Mouse (Mus musculus) splenic B cell, adult 2 months (primary cell): ENCODE measurements around the gene Gpr84.

Source experiments
- DNase-seq: peaks from one replicate; pipeline ENCODE4 v3.0.0-alpha.2; 2011; ENCODE audit warnings: low read depth, low spot score
- H3K27me3 ChIP-seq: 2 replicates; pipeline ENCODE4 v1.6.1; 2012; ENCODE audit warnings: mild to moderate bottlenecking, low read length, moderate library complexity, mixed read lengths; ENCODE audit not compliant: control insufficient read depth, poor library complexity, insufficient read depth, severe bottlenecking
- H3K36me3 ChIP-seq: 2 replicates; pipeline ENCODE4 v1.6.1; 2012; ENCODE audit warnings: mild to moderate bottlenecking, low read length, moderate library complexity, mixed read lengths; ENCODE audit not compliant: control insufficient read depth, poor library complexity, insufficient read depth, severe bottlenecking

The Gpr84 gene

GRCm38 (mm10) chr15:103322396-103322795 is 12.0 kb upstream of the Gpr84 start:
- no peaks in the 10 kb centered on the region; the same call in none of the 2 replicates for H3K36me3 ChIP-seq
- H3K27me3 ChIP-seq: no peaks in the 10 kb centered on the region
- no peak for DNase-seq

- Histone ChIP-seq H3K36me3 (no peaks in the 10 kb centered on the region; the same call in none of the 2 replicates), H3K27me3 (no peaks in the 10 kb centered on the region)
- peak; percentile 38 for DNase-seq
Observed at GRCm38 (mm10) chr15:103321076-103321475, 10.7 kb upstream of the Gpr84 start.

GRCm38 (mm10) chr15:103318201-103318816 is 7.9 kb upstream of the Gpr84 start:
- Histone ChIP-seq H3K36me3 (peaks cover 2% of the 10 kb centered on the region), H3K27me3 (no peaks in the 10 kb centered on the region)
- DNase-seq: no peak

GRCm38 (mm10) chr15:103317731-103318130 is 7.3 kb upstream of the Gpr84 start:
- Histone ChIP-seq H3K36me3 (peaks cover 2% of the 10 kb centered on the region), H3K27me3 (no peaks in the 10 kb centered on the region)
- DNase-seq: no peak

GRCm38 (mm10) chr15:103317120-103317519 is 6.7 kb upstream of the Gpr84 start:
- Histone ChIP-seq H3K36me3 (peaks cover 2% of the 10 kb centered on the region), H3K27me3 (no peaks in the 10 kb centered on the region)
- no peak for DNase-seq

- Histone ChIP-seq H3K27me3 (no peaks in the 10 kb centered on the region), H3K36me3 (peaks cover 2% of the 10 kb centered on the region)
- DNase-seq: no peak
Observed at GRCm38 (mm10) chr15:103315979-103316776, 5.8 kb upstream of the Gpr84 start.

- peak; percentile 35 for DNase-seq
- Histone ChIP-seq H3K36me3 (peaks cover 2% of the 10 kb centered on the region), H3K27me3 (no peaks in the 10 kb centered on the region)
Observed at GRCm38 (mm10) chr15:103315011-103315502, 4.6 kb upstream of the Gpr84 start.

- no peak for DNase-seq
- H3K36me3 ChIP-seq: peaks cover 2% of the 10 kb centered on the region
- H3K27me3 ChIP-seq: no peaks in the 10 kb centered on the region
Observed at GRCm38 (mm10) chr15:103314181-103314580, 3.8 kb upstream of the Gpr84 start.

- Histone ChIP-seq H3K36me3 (peaks cover 2% of the 10 kb centered on the region), H3K27me3 (no peaks in the 10 kb centered on the region)
- DNase-seq: peak; percentile 76
Observed at GRCm38 (mm10) chr15:103313495-103314095, 3.2 kb upstream of the Gpr84 start.

GRCm38 (mm10) chr15:103308876-103309580 is 1.4 kb downstream of the Gpr84 start:
- peak; percentile 30 for DNase-seq
- Histone ChIP-seq H3K36me3 (no peaks in the 10 kb centered on the region), H3K27me3 (no peaks in the 10 kb centered on the region)

- H3K36me3 ChIP-seq: no peaks in the 10 kb centered on the region
- DNase-seq: peak; percentile 32
- H3K27me3 ChIP-seq: no peaks in the 10 kb centered on the region
Observed at GRCm38 (mm10) chr15:103308056-103308875, 2.1 kb downstream of the Gpr84 start.

GRCm38 (mm10) chr15:103307125-103307524 is 3.3 kb downstream of the Gpr84 start:
- Histone ChIP-seq H3K36me3 (no peaks in the 10 kb centered on the region), H3K27me3 (no peaks in the 10 kb centered on the region)
- peak; percentile 96 for DNase-seq

- Histone ChIP-seq H3K36me3 (no peaks in the 10 kb centered on the region), H3K27me3 (no peaks in the 10 kb centered on the region)
- no peak for DNase-seq
Observed at GRCm38 (mm10) chr15:103305792-103306645, 4.4 kb downstream of the Gpr84 start.
